Mouse (Mus musculus) kidney, adult 18-20 months (tissue): ENCODE measurements around the gene Ahdc1.
A peak's percentile ranks its signal among the peaks of the same experiment; 100 is the strongest.
"Not testable (repeated sequence)": the region's sequence is repeated elsewhere in the genome, so short reads cannot be mapped to it uniquely, and the experiment has no call there.

Experiments
- DNase-seq: peaks from one replicate; pipeline ENCODE4 v3.0.0; 2021

Gene Ahdc1

DNA sequence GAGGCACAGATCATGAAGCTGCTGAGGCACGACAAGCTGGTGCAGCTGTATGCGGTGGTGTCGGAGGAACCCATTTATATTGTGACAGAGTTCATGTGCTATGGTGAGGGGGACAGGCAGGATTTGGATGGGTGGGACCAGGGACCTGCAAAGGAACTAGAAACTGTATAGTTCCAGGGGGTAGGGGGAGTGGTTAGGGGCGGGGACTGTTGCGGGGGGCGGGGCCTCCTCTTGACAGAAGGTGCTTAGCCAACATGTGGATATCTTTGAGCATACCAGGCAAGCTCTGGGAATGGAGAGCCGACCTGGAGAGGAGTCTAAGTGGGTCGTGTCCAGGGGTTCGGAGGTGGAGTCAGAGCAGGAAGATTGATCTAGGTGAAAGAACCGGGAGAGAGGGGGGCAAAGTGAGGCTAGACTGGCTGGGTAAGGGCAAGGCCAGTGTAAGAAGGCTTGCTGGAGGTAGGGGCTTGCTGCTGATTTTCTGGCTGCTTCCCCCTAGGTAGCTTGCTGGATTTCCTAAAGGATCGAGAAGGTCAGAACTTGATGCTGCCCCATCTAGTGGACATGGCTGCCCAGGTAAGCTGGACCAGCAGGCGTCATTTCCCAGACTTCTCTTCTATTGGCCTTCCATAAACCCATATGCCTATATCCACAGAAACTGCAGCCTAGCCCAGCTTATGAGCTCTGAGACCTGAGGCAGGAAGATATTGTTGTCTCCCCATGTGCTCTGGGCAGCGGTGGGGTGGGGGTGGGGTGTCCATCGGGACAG, 13.4 kb upstream of the Ahdc1 start:
- DNase-seq: no peak

DNA sequence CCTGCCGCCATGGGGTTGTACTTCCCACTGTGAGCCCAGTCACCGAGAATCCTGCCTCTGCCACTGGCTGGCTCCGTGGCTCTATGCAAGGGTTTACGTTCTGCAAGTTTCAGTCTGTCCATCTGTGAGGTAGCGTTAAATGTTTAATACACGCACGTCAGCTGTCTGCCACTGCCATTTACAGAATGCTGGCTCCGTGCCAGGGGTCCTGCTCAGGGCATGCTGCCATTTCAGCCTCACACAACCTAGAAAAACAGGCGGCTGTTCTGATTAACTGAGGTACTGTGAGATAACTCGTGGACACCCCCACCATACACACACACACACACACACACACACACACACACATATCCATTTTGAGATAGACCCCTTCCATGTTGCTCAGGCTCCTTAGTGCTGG, 8.2 kb upstream of the Ahdc1 start:
- peak; percentile 49 for DNase-seq

DNA sequence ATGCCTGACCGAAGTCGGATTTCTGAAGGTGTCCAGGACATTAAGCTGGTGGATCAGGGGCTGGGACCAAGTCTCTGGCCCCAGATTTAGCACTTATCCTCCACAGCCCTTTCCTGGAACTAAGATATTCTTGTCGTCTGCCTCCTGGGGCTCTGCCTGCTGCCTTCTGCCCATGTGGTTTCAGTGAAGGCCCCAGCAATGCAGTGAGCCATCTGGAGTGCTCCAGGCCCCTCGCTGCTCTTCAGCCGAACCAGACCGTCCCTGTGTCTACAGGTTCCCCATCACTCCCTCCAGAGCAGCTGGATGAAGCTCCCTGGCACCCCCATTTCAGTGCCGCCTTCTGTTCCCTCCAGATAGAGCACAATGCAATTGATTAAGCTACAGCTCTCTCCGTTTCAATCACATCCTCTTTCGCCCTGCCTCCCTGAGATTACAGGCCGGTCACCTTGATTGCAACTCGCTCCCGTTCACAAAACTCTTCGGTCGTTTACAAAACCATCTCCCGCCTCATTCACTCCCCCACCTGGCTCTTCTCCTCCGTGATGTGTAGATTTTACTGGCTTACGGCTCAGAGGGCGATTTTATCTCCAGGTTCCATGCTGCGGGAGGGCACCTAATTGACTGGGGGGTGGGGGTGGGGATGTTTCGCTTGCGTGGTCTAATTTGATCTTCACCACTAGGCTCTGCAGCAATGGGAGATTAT, 7.6 kb upstream of the Ahdc1 start:
- DNase-seq: no peak

DNA sequence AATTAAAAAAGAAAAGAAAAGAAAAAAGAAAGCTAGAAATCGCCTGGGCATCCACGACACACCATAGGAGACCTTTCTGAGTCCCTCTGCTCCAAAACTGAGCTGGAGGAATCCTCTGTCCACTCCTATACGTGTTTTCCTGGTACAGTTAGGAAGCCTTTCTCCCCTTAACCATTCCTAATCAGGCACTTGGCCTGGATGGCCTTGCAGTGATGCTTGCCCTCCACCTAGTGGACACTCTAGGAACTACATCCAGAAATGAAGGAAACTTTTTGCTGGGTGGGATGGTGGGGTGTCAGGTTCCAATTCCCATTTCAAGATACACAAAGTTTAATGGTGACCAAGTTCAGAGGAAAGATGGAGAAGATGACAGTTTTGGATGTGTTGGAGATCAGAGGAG, 5.8 kb upstream of the Ahdc1 start:
- DNase-seq: peak; percentile 70

DNA sequence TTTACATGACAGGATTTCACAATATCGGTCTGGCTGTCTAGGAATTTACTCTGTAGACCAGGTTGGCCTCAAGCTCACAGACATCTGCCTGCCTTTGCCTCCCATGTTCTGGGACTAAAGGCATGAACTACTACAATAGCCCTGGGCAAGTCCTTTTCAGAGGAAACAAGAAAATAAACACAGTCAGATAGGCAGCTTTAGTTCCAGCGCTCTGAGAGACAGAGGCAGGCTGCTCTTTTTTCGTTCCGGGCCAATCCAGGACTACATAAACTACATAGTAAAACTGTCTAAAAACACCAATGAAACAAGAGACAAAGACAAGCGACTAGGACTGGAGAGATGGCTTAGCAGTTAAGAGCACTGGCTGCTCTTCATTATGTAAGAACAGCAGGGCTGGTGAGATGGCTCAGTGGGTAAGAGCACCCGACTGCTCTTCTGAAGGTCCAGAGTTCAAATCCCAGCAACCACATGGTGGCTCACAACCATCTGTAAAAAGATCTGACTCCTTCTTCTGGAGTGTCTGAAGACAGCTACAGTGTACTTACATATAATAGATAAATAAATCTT, 5.1 kb upstream of the Ahdc1 start:
- DNase-seq: not testable (repeated sequence)

DNA sequence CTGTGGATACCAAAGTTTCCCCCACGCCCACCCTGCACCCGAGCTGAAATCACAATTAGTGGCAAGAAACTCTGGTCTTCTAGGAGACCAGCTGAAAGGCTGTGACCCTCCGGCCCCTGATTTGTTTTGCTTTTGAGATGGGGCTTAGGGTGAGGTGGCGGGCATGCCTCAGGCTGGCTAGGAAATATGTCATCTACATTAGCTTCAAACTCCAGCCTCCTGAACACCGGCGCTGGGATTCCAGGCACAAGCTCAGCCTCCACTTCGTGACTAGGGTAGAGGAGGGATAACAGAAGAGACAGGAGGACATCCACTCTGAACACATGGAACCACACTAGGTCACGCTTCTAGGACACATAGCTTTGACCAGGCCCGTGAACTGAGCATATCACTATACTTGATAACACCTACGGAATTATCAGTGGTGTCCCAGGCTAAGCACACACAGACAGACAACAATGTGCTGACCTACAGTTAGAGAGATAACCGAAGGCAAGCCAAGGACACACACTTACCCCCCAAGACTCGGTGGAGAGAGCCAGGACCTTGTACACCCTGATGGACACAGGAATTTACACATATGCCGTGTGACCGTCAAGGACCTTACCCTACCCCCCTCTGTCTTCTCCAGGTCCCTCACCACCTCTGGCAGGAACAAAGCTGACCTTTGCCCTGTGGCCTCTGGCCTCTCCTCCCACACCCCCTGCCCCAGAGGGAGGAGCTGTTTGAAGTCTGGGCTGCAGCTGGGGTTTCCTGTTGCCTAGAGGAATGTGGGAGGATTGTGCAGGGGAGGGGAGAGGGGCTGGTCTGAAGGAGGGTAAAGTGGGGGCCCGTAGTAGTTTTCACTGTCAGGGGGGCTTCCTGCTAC, 3.3 kb upstream of the Ahdc1 start:
- peak; percentile 71 for DNase-seq

DNA sequence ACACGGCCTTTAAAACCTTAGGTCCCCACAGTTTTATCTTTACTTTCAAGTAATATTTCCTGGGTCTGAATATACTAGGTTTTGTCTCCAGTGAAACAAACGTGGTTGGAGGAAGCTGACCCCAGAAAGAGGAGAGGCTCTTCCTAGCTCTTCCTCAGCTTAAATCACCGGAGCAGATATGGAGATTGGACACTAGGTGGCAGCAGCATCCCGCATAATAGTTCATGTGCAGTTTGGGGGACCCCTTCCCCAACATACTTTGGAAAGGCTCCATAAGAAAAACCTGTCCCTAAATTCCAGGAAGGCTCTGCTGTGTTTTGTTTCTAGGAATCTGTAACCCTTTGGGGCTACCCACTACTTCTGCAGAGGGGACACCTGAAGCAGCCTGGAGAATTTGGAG, 1.9 kb upstream of the Ahdc1 start:
- peak; percentile 64 for DNase-seq

DNA sequence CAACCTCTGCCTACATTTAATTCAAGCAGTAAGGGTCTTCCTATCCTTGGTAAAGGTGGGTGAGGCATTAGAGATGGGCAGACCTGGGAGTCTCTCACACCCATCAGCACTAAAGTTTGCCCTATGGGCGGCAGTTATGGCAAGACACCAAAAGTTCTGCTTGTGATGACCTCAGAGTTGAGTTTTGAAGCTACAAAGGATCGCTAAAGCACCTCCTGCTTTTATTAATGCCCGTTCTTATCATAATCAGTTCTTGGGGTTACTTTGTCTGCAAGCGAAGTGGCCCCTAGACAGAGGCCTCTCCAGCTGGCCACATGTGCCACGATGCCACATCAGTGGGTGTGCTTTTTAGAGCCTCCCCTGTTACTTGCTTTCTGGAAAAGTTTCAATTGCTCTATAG, 1.4 kb upstream of the Ahdc1 start:
- no peak for DNase-seq

DNA sequence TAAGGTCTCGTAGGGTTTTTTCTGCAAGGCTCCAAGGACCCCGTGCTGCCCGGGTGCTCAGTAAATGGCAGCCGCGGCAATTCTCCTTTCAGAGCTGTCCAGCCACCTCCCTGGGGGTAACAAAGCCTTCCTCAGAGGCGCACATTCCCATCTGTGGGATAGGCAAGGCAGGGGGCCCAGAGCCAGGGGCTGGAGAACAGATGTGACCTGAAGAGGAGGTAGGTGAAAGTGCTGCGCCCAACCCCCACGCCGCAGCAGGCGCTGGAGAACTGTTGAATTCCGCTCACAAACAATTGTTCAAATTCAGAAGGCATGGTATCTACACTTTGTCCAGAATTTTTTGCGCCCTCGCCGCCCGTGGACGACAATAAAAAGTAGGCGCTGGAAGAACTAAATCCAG, 449 bp upstream of the Ahdc1 start:
- DNase-seq: peak; percentile 33

DNA sequence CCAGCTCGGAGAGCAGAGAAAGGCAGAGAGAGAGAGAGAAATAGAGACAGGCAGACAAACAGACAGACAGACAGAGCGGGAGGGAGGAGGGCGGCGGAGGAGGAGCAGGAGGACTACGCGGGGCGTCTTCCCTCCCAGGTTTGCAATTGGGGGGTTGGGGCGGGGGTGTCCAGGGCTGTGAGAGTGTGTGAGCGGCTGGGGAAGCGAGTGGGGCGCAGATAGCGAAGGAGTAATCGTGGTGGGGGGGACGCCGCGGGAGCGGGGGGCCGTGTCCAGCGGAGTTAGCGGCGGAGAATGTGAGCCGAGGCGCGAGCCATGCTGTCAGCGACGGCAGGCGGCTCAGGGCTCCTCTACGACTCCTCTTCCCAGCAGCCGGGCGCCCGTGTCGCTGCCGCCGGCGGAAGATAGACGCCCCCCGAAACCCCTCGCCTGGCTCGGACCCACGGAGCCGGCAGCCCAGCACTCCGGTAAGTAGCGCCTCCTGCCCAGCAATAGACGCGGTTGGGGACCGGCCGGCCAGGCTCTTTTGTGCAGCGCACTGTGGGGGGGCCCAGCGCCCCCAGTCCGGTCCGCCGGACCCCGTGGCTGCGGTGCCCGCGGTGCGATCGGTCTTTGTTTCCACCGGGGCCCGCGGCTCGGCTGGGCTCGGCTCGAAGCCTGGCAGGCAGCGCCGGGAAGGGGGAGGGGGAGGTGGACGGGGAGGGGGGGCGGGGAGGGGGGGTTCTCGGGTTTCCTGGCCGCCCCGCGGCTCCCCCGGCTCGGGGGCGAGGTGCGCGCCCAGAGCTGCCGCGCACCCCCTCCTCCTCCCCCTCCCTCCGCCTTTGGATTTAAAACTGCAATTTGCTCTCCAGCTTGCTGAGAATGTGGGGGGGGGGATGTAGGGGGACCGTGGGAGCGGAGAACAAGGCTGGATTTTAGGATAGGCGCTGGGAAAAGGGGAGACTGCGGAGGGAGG, 1.0 kb downstream of the Ahdc1 start:
- peak; percentile 65 for DNase-seq

DNA sequence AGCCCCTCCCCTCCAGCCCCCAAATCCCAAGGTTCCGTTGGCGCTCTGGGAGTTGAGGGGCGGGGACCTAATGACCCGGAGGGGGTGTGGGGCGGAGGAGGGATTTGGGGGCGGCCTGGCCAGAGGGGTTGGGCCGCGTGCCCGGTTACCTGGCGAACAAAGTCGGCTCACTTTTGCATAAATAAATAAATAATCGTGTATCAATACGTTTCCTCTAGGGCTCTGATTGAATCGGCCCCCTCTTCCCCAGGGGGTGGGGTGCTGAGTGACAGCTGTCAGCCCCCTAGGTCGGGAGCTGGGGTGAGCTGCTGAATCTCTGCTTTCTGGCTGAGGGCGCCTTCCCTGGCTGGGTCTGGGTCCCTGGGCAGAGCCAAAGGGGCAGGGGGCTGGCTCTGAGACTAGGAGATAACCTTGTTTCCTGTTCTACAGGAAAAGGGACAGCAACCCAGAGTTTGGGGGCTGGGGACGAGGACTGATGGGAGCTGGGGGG, 1.8 kb downstream of the Ahdc1 start:
- DNase-seq: peak; percentile 68

DNA sequence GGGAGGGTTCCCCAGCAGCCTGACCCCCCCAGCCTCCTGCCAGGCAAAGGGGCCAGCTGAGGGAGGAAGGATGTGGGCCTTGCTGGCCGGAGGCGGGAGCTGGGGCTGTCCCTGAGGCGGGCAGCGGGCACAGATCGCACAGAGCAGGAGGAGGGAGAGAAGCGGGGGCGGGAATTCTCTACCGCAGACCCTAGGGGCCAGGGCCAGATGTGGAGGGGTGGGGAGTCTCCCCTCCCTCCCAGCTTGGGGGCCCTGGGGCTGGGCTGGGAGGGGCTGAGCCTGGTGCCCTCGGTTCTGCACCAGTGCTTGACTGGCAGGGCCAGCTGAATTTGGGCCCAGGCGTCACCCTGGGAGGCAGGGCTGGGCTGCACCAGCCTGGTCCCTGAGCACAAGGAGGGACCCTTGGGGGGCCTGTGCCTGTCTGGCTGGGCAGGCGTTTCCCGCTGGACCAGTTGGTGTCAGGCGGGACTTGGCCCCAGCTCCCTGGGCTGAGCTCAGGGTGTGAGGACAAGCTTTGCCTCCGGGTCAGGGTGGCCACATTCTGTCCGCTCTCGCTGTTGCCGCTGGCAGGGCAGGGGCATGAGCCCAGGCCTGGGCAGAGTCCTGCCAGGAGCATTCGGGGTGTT, 2.3 kb downstream of the Ahdc1 start:
- DNase-seq: peak; percentile 78

DNA sequence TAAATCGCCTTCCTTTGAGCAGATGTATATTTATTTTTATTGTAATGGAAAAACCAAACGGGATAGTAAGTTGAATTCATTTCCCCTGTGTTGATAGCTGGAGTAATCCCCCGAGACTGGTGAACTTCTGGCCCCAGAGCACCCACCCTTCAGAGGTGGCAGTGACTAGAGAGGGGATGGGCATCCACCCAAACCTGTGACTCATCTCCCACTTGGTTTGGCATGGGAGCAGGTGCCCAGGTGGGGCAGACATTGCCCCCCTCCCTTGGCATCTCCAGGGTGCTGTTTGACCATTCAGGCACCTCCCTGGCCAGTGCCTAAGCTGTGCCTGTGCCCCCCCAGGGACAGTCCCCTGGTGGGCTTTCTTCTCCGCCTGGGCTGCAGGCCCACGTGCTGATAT, 3.0 kb downstream of the Ahdc1 start:
- DNase-seq: no peak

DNA sequence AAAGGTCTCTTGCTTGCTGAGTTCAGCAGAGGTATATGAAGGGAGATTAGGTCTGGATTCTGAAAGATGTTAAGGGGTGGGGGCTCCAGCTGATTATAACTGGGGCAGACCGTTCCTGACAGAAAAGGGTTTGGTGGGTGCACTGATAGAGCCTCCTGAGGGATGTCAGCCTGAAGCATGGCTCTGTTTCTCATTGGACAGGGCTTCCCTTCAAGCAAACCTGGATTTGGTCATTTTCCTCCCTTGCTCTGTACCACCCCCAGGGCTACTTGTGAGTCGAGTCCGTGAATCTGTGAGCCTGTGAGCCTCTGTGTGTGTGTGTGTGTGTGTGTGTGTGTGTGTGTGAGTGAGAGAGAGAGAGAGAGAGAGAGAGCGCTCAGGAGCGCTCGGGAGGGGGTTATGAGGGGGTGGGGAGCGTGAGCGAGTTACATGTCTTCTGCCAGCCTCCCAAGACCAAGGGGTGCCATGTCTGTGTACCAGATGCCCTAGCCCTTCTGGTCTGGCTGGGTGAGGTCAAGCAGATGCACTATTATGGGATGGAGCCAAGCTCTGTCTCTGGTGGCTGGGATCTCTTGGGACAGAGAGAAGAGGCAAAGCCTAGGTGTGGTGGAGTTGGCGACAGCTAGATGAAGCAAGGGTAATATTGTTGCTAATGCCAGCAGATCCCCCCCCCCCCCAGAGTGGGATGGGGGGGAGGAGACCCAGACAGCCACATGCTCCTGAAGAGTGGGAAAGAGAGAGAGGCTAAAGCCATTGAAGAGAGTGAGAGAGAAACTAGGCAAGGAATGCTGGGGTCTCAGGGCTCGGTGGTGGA, 4.0 kb downstream of the Ahdc1 start:
- no peak for DNase-seq

DNA sequence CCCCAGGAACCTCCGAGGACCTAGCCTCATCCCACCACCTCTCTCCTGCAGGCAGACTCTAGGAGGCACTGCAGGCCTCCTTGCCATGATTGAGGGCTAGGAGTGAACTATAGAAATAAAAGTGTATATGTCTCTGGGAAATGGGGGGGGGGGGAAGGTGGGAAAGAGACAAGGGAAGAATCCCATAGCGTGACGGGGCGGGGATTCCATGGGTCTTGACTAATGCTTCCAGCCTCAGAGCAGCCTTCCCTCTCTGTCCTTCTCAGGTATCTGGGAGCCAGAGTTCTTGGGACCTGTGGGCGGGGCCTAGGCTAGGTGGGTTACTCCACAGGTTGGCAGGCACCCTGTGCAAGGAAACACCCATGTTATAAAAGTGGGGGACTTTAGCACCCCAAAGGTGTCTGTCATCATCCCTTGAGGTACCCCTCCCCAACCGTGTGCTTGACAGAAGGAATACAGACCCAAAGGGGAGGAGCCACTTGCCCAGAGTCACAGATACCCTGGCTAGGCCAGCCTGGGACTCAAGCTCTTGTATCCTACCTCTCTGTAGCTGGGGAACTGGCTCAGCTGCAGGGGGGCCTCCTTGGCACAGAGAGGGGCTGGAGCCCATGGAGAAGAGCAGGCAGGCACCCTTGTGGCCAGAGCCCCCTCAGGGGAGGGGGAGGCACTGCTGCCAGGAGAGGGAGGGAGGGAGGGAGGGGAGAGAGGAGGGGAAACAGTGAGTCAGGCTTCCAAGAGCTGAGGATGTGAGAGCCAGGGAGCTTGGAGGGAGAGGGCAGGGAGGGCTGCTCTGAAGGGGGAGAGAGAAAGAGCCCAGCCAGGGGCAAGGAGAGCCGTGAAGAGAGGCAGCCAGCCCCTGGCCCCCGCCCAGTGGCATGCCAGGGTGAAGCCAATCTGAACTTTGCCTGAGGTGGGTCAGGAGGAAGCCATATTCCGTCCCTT, 4.9 kb downstream of the Ahdc1 start:
- DNase-seq: peak; percentile 28

DNA sequence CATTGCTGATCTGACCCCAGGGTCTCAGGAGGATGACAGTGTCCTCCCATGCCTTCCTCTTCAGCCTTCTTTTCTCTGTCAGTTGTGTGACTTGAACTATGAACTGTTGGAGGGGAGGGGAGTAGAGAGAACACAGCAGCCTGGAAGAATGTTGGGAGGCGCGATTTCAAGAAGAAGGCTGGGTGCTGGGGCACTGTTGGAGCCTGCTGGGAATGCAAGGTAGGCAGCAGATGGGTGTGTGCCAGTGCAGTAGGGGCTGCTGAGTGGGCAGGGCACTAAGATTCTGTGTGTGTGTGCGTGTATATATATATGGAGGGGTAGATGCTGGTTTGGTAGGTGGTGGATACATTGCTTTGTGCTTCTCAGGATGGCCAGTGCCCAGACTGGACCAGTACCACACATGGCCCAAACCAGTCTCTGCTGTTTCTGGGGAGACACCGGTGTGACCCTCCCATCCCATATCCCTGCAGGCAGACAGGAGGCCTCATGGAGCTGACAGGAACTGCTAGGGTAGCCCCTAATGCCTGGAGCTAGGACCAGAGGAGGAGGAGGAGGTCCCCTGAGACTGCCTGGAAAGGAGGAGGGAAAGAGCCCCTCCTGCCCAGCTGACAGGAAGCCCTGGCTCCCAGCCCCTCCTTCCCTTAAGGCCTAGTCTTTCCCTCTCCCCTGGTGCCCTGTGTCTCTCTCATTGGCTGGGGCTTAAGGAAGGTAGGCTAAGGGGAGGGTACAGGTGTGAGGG, 5.8 kb downstream of the Ahdc1 start:
- peak; percentile 35 for DNase-seq

DNA sequence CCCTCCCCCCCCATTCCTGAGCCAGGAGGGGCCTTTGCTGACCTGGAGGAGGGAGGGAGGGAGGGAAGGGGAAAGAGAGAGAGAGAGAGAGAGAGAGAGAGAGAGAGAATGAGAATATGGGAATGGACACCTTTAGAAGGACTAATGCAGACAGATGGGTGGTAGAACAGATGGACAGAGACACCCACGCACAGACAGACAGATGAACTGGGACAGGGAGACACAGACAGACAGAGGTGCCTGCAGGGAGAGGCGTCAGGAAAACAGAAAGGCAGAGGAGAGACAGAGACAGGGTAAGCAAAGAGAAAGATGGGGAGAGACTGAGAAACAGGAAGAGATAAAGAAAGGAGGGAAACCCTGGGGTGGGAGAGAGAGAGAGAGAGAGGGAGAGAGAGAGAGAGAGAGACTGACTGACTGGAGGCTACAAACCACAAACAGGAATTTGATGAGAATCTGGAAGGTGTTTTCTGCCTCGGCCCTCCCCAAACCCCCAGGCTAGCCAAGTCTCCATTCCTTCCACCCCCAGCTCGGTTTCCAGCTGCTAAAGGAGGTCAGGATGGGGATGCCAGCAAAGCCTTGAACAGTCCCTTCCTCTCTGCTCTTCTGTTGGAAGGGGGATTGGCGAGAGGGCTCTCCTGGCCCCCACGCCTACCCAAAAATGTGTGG, 6.7 kb downstream of the Ahdc1 start:
- no peak for DNase-seq

DNA sequence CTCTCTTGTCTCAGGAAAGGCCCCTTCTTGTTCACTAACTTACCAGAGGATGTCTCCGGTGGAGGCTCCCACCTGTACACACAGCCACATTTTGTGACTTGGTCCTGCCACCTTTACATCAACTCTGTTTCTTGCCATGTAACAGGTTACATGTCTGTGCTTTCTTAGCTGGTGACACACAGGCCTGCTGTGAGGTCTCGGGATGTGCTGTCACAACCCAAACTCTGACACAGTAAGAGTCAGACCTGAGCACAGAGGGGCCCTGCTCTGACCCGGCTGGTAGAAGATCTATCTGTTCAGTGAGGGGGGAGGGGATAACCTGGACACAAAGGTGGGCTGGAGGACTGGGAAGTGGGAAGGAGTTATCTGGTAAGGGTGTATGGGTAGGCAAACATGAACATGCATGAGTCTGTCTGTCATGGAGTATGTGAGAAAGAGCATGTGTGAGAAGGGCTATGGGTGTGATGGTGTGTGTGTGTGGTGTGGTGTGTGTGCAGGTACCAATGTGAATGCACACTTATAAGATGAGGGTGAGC, 7.3 kb downstream of the Ahdc1 start:
- DNase-seq: no peak
